Mouse (Mus musculus) G1E (cell line): ENCODE measurements around the gene Olfr1109. TPM values are rescaled to one million over a fixed set of nuclear protein-coding genes. Genes with fewer than 3 reads are reported as not detected.

Experiments
- ATAC-seq: 2 replicates; pipeline ENCODE4 v1.8.0; 2016; ENCODE audit warnings: mild to moderate bottlenecking; ENCODE audit not compliant: insufficient number of reproducible peaks, poor library complexity, low FRiP score, severe bottlenecking; ENCODE audit errors: extremely low read depth
- DNase-seq: peaks from one replicate; pipeline ENCODE4 v3.0.0; 2012; ENCODE audit warnings: low spot score
- H3K27me3 ChIP-seq: 2 replicates; pipeline ENCODE4 v1.6.1; 2012; ENCODE audit warnings: mild to moderate bottlenecking, low read length, inconsistent platforms; ENCODE audit not compliant: insufficient read depth
- H3K36me3 ChIP-seq: replicated peaks from 2 replicates; pipeline ENCODE3; 2012; ENCODE audit warnings: mild to moderate bottlenecking, inconsistent platforms
- H3K4me1 ChIP-seq: 2 replicates; pipeline ENCODE4 v1.6.1; 2012; ENCODE audit warnings: low read depth, low read length, inconsistent platforms, mixed read lengths; ENCODE audit not compliant: insufficient read depth
- H3K4me3 ChIP-seq: 2 replicates; pipeline ENCODE4 v1.5.1; 2012; ENCODE audit warnings: low read depth, mild to moderate bottlenecking, inconsistent platforms, low read length, moderate library complexity, mixed read lengths
- H3K9me3 ChIP-seq: replicated peaks from 2 replicates; pipeline ENCODE4 v1.6.1; 2012; ENCODE audit warnings: inconsistent platforms
- CTCF ChIP-seq: IDR thresholded peaks from 2 replicates; pipeline ENCODE4 v1.5.1; 2012; ENCODE audit warnings: low read depth, low read length, inconsistent platforms, mixed read lengths
- GATA1 ChIP-seq: IDR thresholded peaks from 2 replicates; pipeline ENCODE4 v1.6.1; 2012; ENCODE audit warnings: borderline replicate concordance, low read length, inconsistent platforms, mixed read lengths
- GATA2 ChIP-seq: IDR thresholded peaks from 2 replicates; pipeline ENCODE4 v1.6.1; 2012; ENCODE audit warnings: low read depth, low read length, inconsistent platforms, borderline replicate concordance
- POLR2AphosphoS5 ChIP-seq: IDR thresholded peaks from 2 replicates; pipeline ENCODE4 v1.6.1; 2012; ENCODE audit warnings: low read depth, low read length, inconsistent platforms; ENCODE audit not compliant: insufficient replicate concordance
- TAL1 ChIP-seq: conservative IDR thresholded peaks from 2 replicates; pipeline ENCODE4 v1.6.1; 2012; ENCODE audit warnings: low read depth, low read length, inconsistent platforms, mixed read lengths
- polyA plus RNA-seq: library from polyadenylated mRNA; stranded (reverse); fragments of >175 nt; gene quantifications from 2 replicates; pipeline ENCODE4 v1.2.3, GENCODE M21; 2012
- total RNA-seq, 2 experiments: library from RNA; stranded (forward) in 1 of 2; stranded (reverse) in 1 of 2; fragments of 200-1000 nt in 1 of 2; fragments of >200 nt in 1 of 2; fragmentation: Nextera tagmentation in 1 of 2; gene quantifications; 2 replicates each; pipeline ENCODE4 v1.2.3; 2014 to 2017

Olfr1109 gene
- total RNA-seq (2014; fragmentation: Nextera tagmentation) (not detected in 2 replicates), total RNA-seq (2017) (0.22 TPM in 1 of 2 replicates, not detected in the other), polyA plus RNA-seq (not detected in 2 replicates)

DNA sequence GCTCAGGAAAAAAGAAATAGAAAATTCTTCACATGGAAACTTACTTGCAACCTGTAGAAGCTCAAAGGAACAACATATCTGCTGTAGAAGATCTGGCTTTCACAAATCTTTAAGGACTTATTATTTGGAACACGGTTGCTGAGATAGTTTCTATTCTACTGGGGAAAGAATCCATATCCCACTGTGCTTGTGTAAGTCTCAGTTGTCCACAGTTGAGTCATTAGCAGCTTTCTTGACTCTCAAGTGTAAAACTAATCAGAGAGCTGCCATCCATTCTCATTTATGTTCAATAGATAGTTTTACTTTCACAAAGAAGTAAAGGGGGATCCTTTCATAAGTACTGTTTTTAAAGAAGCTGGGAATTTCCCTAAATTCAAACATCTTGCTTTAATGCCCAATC is at the start of gene Olfr1109:
TSS of gene Olfr1109 (minus strand) at position 101 of the 400 bp plus-strand sequence.
- Histone ChIP-seq H3K4me1 (no peaks in the 10 kb centered on the region), H3K27me3 (no peaks in the 10 kb centered on the region), H3K36me3 (no peaks in the 10 kb centered on the region), H3K4me3 (no peak within 1 kb of the TSS), H3K9me3 (no peaks in the 10 kb centered on the region; the same call in 1 of the 2 replicates)
- DNase-seq (no peak), ATAC-seq (no peak)
- TF ChIP-seq TAL1 (no peak), CTCF (no peak), GATA2 (no peak), POLR2AphosphoS5 (no peak), GATA1 (no peak)

DNA sequence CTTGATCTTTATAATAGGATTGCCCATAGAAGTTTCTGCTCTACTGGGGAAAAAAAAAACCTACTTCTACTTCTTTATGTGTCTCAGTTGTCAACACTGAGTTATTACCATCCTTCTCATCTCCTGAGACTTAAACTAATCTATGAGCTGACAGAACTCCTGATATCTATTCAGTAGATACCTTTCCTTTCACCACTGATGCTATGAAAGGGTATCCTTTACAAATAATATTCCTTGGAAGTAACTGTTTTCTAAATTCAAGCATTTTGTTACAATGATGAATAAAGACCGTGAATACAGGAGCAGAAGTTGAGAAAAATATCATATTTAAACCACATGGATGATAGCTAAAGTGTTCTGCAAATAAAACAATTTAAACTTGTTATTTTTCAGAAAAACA is 44.4 kb upstream of the Olfr1109 start, which contains the start of gene Olfr1110:
TSS of gene Olfr1110 (minus strand) at position 101 of the 400 bp plus-strand sequence.
- no peak for DNase-seq
- no peaks in the 10 kb centered on the region for H3K36me3 ChIP-seq
- no peak within 1 kb of the TSS for H3K4me3 ChIP-seq
- H3K4me1 ChIP-seq: no peaks in the 10 kb centered on the region
- no peak for ATAC-seq
- TF ChIP-seq GATA1 (no peak), CTCF (no peak), POLR2AphosphoS5 (no peak), TAL1 (no peak), GATA2 (no peak)
- H3K27me3 ChIP-seq: no peaks in the 10 kb centered on the region
- H3K9me3 ChIP-seq: no peaks in the 10 kb centered on the region

DNA sequence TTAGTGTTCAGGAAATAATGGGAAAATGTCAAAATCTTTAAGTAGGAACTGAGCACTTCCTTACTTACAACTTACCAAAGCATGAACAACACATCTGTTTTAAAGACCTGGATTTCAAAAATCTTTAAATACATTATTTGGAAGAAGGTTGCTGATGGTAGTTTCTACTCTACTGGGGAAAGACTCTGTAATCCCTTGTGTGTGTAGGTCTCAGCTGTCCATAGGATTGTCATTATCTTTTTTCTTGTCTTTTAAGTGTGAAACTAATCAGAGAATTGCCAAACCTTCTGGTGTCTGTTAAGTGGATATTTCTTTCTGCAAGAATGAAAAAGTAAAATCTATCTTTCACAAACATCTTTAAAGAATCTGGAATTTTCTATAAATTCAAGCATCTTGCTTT is 18.7 kb upstream of the Olfr1109 start, which contains the start of gene Olfr259:
TSS of gene Olfr259 (minus strand) at position 101 of the 400 bp plus-strand sequence.
- H3K4me3 ChIP-seq: no peak within 1 kb of the TSS
- no peaks in the 10 kb centered on the region; the same call in 1 of the 2 replicates for H3K9me3 ChIP-seq
- TF ChIP-seq POLR2AphosphoS5 (no peak), TAL1 (no peak), CTCF (no peak), GATA1 (no peak), GATA2 (no peak)
- H3K36me3 ChIP-seq: no peaks in the 10 kb centered on the region
- no peak for DNase-seq
- no peaks in the 10 kb centered on the region for H3K27me3 ChIP-seq
- ATAC-seq: no peak
- H3K4me1 ChIP-seq: no peaks in the 10 kb centered on the region

DNA sequence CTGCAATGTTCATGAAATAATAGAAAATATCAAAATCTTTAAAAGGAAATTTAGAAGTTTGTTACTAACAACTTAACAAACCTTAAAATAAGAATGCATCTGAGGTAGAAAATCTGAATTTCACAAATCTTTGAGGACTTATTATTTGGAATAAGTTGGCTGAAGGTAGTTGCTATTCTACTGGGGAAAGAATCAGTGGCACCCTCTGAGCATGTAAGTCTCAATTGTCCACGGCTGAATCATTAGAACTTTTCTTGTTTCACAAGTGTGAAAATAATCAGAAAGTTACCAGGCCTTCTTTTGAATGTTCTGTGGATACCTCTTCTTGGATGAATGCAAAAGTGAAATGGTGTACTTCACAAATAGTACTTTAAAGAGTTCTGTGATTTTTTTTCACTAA is 20.1 kb downstream of the Olfr1109 start, which contains the start of gene Olfr1107:
TSS of gene Olfr1107 (minus strand) at position 101 of the 400 bp plus-strand sequence.
- Histone ChIP-seq H3K9me3 (0 out of 2 replicates have a peak, but pooled peaks cover 3% of the 10 kb centered on the region), H3K4me3 (no peak within 1 kb of the TSS), H3K4me1 (no peaks in the 10 kb centered on the region), H3K36me3 (no peaks in the 10 kb centered on the region), H3K27me3 (no peaks in the 10 kb centered on the region)
- TF ChIP-seq CTCF (no peak), GATA2 (no peak), TAL1 (no peak), GATA1 (no peak), POLR2AphosphoS5 (no peak)
- ATAC-seq: no peak
- no peak for DNase-seq

DNA sequence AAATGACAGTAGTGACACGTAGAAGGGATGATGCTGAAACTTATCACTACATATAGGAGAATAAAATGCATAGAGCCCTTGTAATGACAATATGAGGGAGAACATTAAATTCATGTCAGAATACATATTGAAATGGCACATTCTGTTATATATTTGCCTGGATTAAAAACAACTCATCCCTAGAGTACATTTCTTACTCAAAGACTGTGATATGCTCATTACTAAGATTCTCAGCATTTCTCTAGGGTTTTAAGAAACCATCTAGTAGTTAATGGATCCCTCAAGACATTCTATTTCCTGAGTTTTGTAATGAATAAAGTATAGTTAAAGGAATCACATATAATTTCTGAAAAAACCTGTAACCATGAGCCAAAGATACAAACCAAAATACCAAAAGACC is 43.6 kb downstream of the Olfr1109 start, which contains the start of gene Olfr1106:
TSS of gene Olfr1106 (minus strand) at position 101 of the 400 bp plus-strand sequence.
- H3K9me3 ChIP-seq: no peaks in the 10 kb centered on the region
- H3K4me3 ChIP-seq: no peak within 1 kb of the TSS
- H3K4me1 ChIP-seq: no peaks in the 10 kb centered on the region
- H3K27me3 ChIP-seq: no peaks in the 10 kb centered on the region
- TF ChIP-seq POLR2AphosphoS5 (no peak), TAL1 (no peak), CTCF (no peak), GATA2 (no peak), GATA1 (no peak)
- ATAC-seq (no peak), DNase-seq (no peak)
- no peaks in the 10 kb centered on the region for H3K36me3 ChIP-seq

Other genes starting within 250 kb of the Olfr1109 start
- not detected in 2 replicates for gene Olfr1095, start 244.3 kb downstream of the Olfr1109 start, total RNA-seq (2014; fragmentation: Nextera tagmentation)
- 0.17 and 0.33 TPM in 2 replicates for gene Olfr1095, start 244.3 kb downstream of the Olfr1109 start, total RNA-seq (2017)
- gene Olfr1095, start 244.3 kb downstream of the Olfr1109 start, polyA plus RNA-seq: not detected in 2 replicates
- gene Gm13723, start 221.2 kb downstream of the Olfr1109 start, total RNA-seq (2014; fragmentation: Nextera tagmentation): not detected in 2 replicates
- under 0.01 TPM in 1 of 2 replicates, not detected in the other for gene Gm13723, start 221.2 kb downstream of the Olfr1109 start, total RNA-seq (2017)
- gene Gm13723, start 221.2 kb downstream of the Olfr1109 start, polyA plus RNA-seq: not detected in 2 replicates
- not detected in 2 replicates for gene Olfr1097, start 203.8 kb downstream of the Olfr1109 start, total RNA-seq (2014; fragmentation: Nextera tagmentation)
- gene Olfr1097, start 203.8 kb downstream of the Olfr1109 start, total RNA-seq (2017): 0.05 and 0.06 TPM in 2 replicates
- gene Olfr1097, start 203.8 kb downstream of the Olfr1109 start, polyA plus RNA-seq: not detected in 2 replicates
- gene Olfr1098, start 171.5 kb downstream of the Olfr1109 start, total RNA-seq (2014; fragmentation: Nextera tagmentation): not detected in 2 replicates
- gene Olfr1098, start 171.5 kb downstream of the Olfr1109 start, total RNA-seq (2017): 0.05 TPM in 1 of 2 replicates, not detected in the other
- gene Olfr1098, start 171.5 kb downstream of the Olfr1109 start, polyA plus RNA-seq: not detected in 2 replicates
- not detected in 2 replicates for gene Olfr1099, start 135.3 kb downstream of the Olfr1109 start, total RNA-seq (2014; fragmentation: Nextera tagmentation)
- 0.33 TPM in 1 of 2 replicates, not detected in the other for gene Olfr1099, start 135.3 kb downstream of the Olfr1109 start, total RNA-seq (2017)
- not detected in 2 replicates for gene Olfr1099, start 135.3 kb downstream of the Olfr1109 start, polyA plus RNA-seq
- gene Olfr1100, start 116.1 kb downstream of the Olfr1109 start, total RNA-seq (2014; fragmentation: Nextera tagmentation): not detected in 2 replicates
- gene Olfr1100, start 116.1 kb downstream of the Olfr1109 start, total RNA-seq (2017): 0.11 TPM in 1 of 2 replicates, not detected in the other
- gene Olfr1100, start 116.1 kb downstream of the Olfr1109 start, polyA plus RNA-seq: not detected in 2 replicates
- not detected in 2 replicates for gene Olfr1101, start 104.8 kb downstream of the Olfr1109 start, total RNA-seq (2014; fragmentation: Nextera tagmentation)
- gene Olfr1101, start 104.8 kb downstream of the Olfr1109 start, total RNA-seq (2017): 0.05 and 0.06 TPM in 2 replicates
- gene Olfr1101, start 104.8 kb downstream of the Olfr1109 start, polyA plus RNA-seq: not detected in 2 replicates
- not detected in 2 replicates for gene Olfr1102, start 97.6 kb downstream of the Olfr1109 start, total RNA-seq (2014; fragmentation: Nextera tagmentation)
- gene Olfr1102, start 97.6 kb downstream of the Olfr1109 start, total RNA-seq (2017): not detected in 2 replicates
- gene Olfr1102, start 97.6 kb downstream of the Olfr1109 start, polyA plus RNA-seq: not detected in 2 replicates
- gene Olfr1104, start 68.9 kb downstream of the Olfr1109 start, total RNA-seq (2014; fragmentation: Nextera tagmentation): not detected in 2 replicates
- gene Olfr1104, start 68.9 kb downstream of the Olfr1109 start, total RNA-seq (2017): 0.71 TPM in 1 of 2 replicates, not detected in the other
- gene Olfr1104, start 68.9 kb downstream of the Olfr1109 start, polyA plus RNA-seq: not detected in 2 replicates
- gene Olfr1105, start 59.5 kb downstream of the Olfr1109 start, total RNA-seq (2014; fragmentation: Nextera tagmentation): not detected in 2 replicates
- 0.16 and 0.17 TPM in 2 replicates for gene Olfr1105, start 59.5 kb downstream of the Olfr1109 start, total RNA-seq (2017)
- not detected in 2 replicates for gene Olfr1105, start 59.5 kb downstream of the Olfr1109 start, polyA plus RNA-seq
- gene Olfr1106, start 43.7 kb downstream of the Olfr1109 start, total RNA-seq (2014; fragmentation: Nextera tagmentation): not detected in 2 replicates
- gene Olfr1106, start 43.7 kb downstream of the Olfr1109 start, total RNA-seq (2017): 0.05 and 0.12 TPM in 2 replicates
- not detected in 2 replicates for gene Olfr1106, start 43.7 kb downstream of the Olfr1109 start, polyA plus RNA-seq
- not detected in 2 replicates for gene Olfr1107, start 20.2 kb downstream of the Olfr1109 start, total RNA-seq (2014; fragmentation: Nextera tagmentation)
- 0.29 TPM in 1 of 2 replicates, not detected in the other for gene Olfr1107, start 20.2 kb downstream of the Olfr1109 start, total RNA-seq (2017)
- gene Olfr1107, start 20.2 kb downstream of the Olfr1109 start, polyA plus RNA-seq: not detected in 2 replicates
- not detected in 2 replicates for gene Olfr259, start 18.6 kb upstream of the Olfr1109 start, total RNA-seq (2014; fragmentation: Nextera tagmentation)
- gene Olfr259, start 18.6 kb upstream of the Olfr1109 start, total RNA-seq (2017): 0.11 TPM in 1 of 2 replicates, not detected in the other
- gene Olfr259, start 18.6 kb upstream of the Olfr1109 start, polyA plus RNA-seq: not detected in 2 replicates
- gene Olfr1110, start 44.3 kb upstream of the Olfr1109 start, total RNA-seq (2014; fragmentation: Nextera tagmentation): not detected in 2 replicates
- 0.11 and 0.17 TPM in 2 replicates for gene Olfr1110, start 44.3 kb upstream of the Olfr1109 start, total RNA-seq (2017)
- not detected in 2 replicates for gene Olfr1110, start 44.3 kb upstream of the Olfr1109 start, polyA plus RNA-seq
- gene Olfr1111, start 56.6 kb upstream of the Olfr1109 start, total RNA-seq (2014; fragmentation: Nextera tagmentation): not detected in 2 replicates
- 0.23 TPM in 1 of 2 replicates, not detected in the other for gene Olfr1111, start 56.6 kb upstream of the Olfr1109 start, total RNA-seq (2017)
- gene Olfr1111, start 56.6 kb upstream of the Olfr1109 start, polyA plus RNA-seq: not detected in 2 replicates
- not detected in 2 replicates for gene Olfr1112, start 91.8 kb upstream of the Olfr1109 start, total RNA-seq (2014; fragmentation: Nextera tagmentation)
- gene Olfr1112, start 91.8 kb upstream of the Olfr1109 start, total RNA-seq (2017): 0.44 TPM in 1 of 2 replicates, not detected in the other
- not detected in 2 replicates for gene Olfr1112, start 91.8 kb upstream of the Olfr1109 start, polyA plus RNA-seq
- gene Olfr1113, start 113.0 kb upstream of the Olfr1109 start, total RNA-seq (2014; fragmentation: Nextera tagmentation): not detected in 2 replicates
- 0.05 TPM in 1 of 2 replicates, not detected in the other for gene Olfr1113, start 113.0 kb upstream of the Olfr1109 start, total RNA-seq (2017)
- gene Olfr1113, start 113.0 kb upstream of the Olfr1109 start, polyA plus RNA-seq: not detected in 2 replicates
- not detected in 2 replicates for gene Olfr1115, start 152.0 kb upstream of the Olfr1109 start, total RNA-seq (2014; fragmentation: Nextera tagmentation)
- 0.05 and 0.06 TPM in 2 replicates for gene Olfr1115, start 152.0 kb upstream of the Olfr1109 start, total RNA-seq (2017)
- gene Olfr1115, start 152.0 kb upstream of the Olfr1109 start, polyA plus RNA-seq: not detected in 2 replicates
- gene Olfr1116, start 171.5 kb upstream of the Olfr1109 start, total RNA-seq (2014; fragmentation: Nextera tagmentation): not detected in 2 replicates
- gene Olfr1116, start 171.5 kb upstream of the Olfr1109 start, total RNA-seq (2017): 0.05 and 0.12 TPM in 2 replicates
- not detected in 2 replicates for gene Olfr1116, start 171.5 kb upstream of the Olfr1109 start, polyA plus RNA-seq
- gene Olfr1118, start 211.6 kb upstream of the Olfr1109 start, total RNA-seq (2014; fragmentation: Nextera tagmentation): not detected in 2 replicates
- 0.05 and 0.06 TPM in 2 replicates for gene Olfr1118, start 211.6 kb upstream of the Olfr1109 start, total RNA-seq (2017)
- gene Olfr1118, start 211.6 kb upstream of the Olfr1109 start, polyA plus RNA-seq: not detected in 2 replicates